Mouse (Mus musculus) myocyte (in vitro differentiated cells): Measurements from ENCODE around the gene Ptgdr2. TPM values are rescaled to one million over a fixed set of nuclear protein-coding genes. Genes with fewer than 3 reads are reported as not detected.

Experiments
- H3K27me3 ChIP-seq: one replicate; pipeline ENCODE4 v1.6.1; 2011; ENCODE audit not compliant: control insufficient read depth, insufficient read depth, insufficient read length
- H3K36me3 ChIP-seq: one replicate; pipeline ENCODE4 v1.6.1; 2011; ENCODE audit not compliant: control insufficient read depth, insufficient read depth
- H3K4me2 ChIP-seq: one replicate; pipeline ENCODE4 v1.6.1; 2011; ENCODE audit warnings: low read depth, control low read depth
- H3K4me3 ChIP-seq: one replicate; pipeline ENCODE4 v1.5.1; 2011; ENCODE audit warnings: mild to moderate bottlenecking, control low read depth, moderate library complexity
- H3K79me2 ChIP-seq: one replicate; pipeline ENCODE4 v1.6.1; 2011; ENCODE audit not compliant: control insufficient read depth, insufficient read depth
- H3ac ChIP-seq: one replicate; pipeline ENCODE4 v1.6.1; 2011; ENCODE audit not compliant: control insufficient read depth, insufficient read length
- CEBPB ChIP-seq: IDR thresholded peaks from 2 replicates; pipeline ENCODE4 v1.6.1; 2011; ENCODE audit warnings: mild to moderate bottlenecking, moderate library complexity; ENCODE audit not compliant: poor library complexity, insufficient read depth, severe bottlenecking
- E2F4 ChIP-seq: IDR thresholded peaks from one replicate; pipeline ENCODE4 v1.6.1; 2011; ENCODE audit warnings: mild to moderate bottlenecking, control low read depth, moderate library complexity; ENCODE audit not compliant: insufficient read depth
- MAX ChIP-seq: IDR thresholded peaks from one replicate; pipeline ENCODE4 v1.6.1; 2011; ENCODE audit warnings: low read depth, mild to moderate bottlenecking, control low read depth
- MYOD1 ChIP-seq, 3 experiments: IDR thresholded peaks; one replicate each; pipeline ENCODE4 v1.6.1; 2011; ENCODE audit warnings: control low read depth in 2 of 3, low read depth in 2 of 3, mild to moderate bottlenecking in 2 of 3, moderate library complexity in 1 of 3; ENCODE audit not compliant: insufficient read length in 2 of 3, control insufficient read depth in 1 of 3
- MYOG ChIP-seq, 3 experiments: IDR thresholded peaks; one replicate each; pipeline ENCODE4 v1.6.1; 2011; ENCODE audit warnings: control low read depth in 2 of 3, low read depth in 2 of 3, mild to moderate bottlenecking in 2 of 3; ENCODE audit not compliant: insufficient read length in 2 of 3, control insufficient read depth in 1 of 3, insufficient read depth in 1 of 3
- POLR2A ChIP-seq: IDR thresholded peaks from one replicate; pipeline ENCODE4 v1.6.1; 2011; ENCODE audit warnings: low read depth, mild to moderate bottlenecking, control low read depth, moderate library complexity; ENCODE audit not compliant: insufficient read length
- POLR2AphosphoS2 ChIP-seq: IDR thresholded peaks from one replicate; pipeline ENCODE4 v1.6.1; 2011; ENCODE audit warnings: low read depth, control low read depth; ENCODE audit not compliant: insufficient read length
- REST ChIP-seq: IDR thresholded peaks from one replicate; pipeline ENCODE4 v1.6.1; 2011; ENCODE audit warnings: mild to moderate bottlenecking, control low read depth, moderate library complexity; ENCODE audit not compliant: insufficient read depth, insufficient read length
- SRF ChIP-seq: IDR thresholded peaks from one replicate; pipeline ENCODE4 v1.6.1; 2011; ENCODE audit warnings: low read depth; ENCODE audit not compliant: control insufficient read depth, insufficient read length
- TCF12 ChIP-seq: IDR thresholded peaks from one replicate; pipeline ENCODE4 v1.6.1; 2011; ENCODE audit warnings: mild to moderate bottlenecking, control low read depth; ENCODE audit not compliant: poor library complexity, insufficient read depth, severe bottlenecking
- TCF3 ChIP-seq: IDR thresholded peaks from one replicate; pipeline ENCODE4 v1.6.1; 2011; ENCODE audit warnings: low read depth, control low read depth; ENCODE audit not compliant: insufficient read length
- USF1 ChIP-seq: IDR thresholded peaks from one replicate; pipeline ENCODE4 v1.6.1; 2011; ENCODE audit warnings: low read depth, mild to moderate bottlenecking, control low read depth, moderate library complexity
- polyA plus RNA-seq: library from polyadenylated mRNA; unstranded; fragments of >200 nt; fragmentation: generic; extraction: Trizol; gene quantifications from one replicate; pipeline ENCODE4 v1.2.1, GENCODE M21; 2012; ENCODE audit warnings: missing spikeins

Gene Ptgdr2
- polyA plus RNA-seq, 1 experiment, result 0.10 TPM

DNA sequence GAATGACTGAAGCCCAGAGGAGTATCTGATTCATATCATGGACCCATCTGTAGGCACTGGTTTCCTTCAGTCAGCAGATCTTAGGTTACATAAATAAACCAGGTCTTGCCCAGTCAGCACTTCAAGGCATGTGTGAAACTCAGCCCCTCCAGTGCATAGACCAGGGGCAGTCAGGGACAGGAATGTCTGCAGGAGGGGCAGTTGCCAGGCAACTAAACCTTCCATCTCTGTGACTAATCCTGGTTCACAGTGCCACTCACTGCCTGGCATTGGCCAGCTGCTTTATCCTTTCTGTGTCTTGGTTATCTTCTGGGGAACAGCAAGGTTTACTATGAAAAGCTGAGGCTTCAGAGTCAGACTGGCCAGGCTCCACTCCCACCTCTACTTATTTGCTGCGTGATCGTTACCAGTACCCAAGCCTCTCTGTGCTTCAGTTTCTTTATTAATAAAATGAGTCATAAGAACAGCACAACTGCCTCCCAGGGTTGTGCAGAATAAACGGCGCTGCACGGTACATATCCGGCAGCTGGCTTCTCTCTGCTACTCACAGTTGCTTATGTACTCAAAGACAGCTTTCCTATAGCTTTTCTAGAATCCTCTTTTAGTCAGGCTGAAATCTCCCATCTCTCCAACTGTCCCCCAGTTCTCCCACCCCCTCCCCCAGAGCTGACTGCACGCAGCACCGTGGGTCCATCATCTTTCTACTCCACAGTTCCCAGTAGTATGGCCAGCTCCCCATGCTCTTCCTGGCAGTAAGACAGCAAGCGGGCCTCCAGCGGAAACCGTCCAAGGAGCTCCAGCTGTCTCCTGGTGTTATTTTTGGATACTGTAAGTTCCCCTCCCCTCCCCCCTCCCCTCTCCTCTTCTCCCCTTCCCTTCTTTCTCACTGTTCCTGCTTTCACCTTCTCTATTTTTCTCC lies 15.3 kb downstream of the Ptgdr2 start:
- Histone ChIP-seq H3K36me3 (no peaks in the 10 kb centered on the region), H3K4me2 (peak overlapping the region; percentile 72), H3ac (no peak overlapping the region), H3K79me2 (peaks cover 14% of the 10 kb centered on the region), H3K4me3 (no peak overlapping the region), H3K27me3 (no peaks in the 10 kb centered on the region)
- TF ChIP-seq MYOG (IDR thresholded peaks at IDR 0.05; ENCODE audit: control insufficient read depth in 1 of 3, insufficient read depth in 1 of 3, insufficient read length in 2 of 3, low read depth in 2 of 3) (peak in 2 of 3 experiments; percentile 80 to 82), E2F4 (no peak), MYOD1 (IDR thresholded peaks at IDR 0.05; ENCODE audit: control insufficient read depth in 1 of 3, insufficient read length in 2 of 3, low read depth in 2 of 3) (peak; percentile 54 to 77 (median 56))

DNA sequence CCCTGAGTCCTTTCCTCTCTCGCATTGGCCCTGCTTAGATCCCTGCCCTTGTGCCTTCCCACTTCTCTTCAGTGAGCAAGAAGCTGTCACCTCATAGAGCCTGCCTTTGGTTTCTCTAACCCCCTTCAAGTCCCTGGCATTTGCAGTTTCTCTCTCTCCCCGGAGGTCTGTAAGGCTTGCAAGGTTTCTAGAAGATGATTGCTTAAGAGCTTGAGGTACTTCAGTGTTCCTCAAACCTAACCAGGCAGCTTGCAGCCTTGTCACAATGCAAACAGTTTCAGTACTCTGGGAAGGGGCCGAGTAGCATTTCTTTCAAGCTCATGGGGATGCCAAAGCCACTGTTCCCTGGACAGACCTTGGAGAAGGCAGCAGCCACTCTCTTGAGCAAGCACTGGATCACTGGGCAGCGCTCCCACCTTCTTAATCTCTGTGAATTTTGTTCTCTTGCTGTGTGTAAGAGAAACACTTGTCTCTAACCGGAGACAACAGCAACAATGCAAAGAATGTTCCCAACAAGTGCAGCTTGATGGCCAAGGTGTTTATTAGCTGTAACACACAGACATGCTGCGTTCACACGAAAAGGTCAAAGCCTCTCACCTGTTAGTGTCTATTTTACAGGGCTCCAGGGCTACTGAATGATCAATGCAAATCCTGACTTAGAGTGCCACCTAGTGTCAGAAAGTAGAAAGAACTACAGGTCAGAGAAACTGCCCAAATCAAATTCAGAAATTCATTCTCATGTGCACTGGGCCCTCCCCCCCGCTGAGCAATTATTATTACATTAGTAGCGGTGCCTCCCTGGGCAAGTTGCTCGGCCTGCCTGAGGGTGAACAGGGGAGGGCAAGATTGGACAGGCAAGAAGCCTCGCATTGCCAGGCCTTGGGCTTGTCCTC lies 22.4 kb downstream of the Ptgdr2 start:
- no peaks in the 10 kb centered on the region for H3K36me3 ChIP-seq
- peak overlapping the region; percentile 21 for H3K4me2 ChIP-seq
- H3K79me2 ChIP-seq, result no peaks in the 10 kb centered on the region
- H3ac ChIP-seq, result no peak overlapping the region
- H3K4me3 ChIP-seq, result no peak overlapping the region
- peaks cover 33% of the 10 kb centered on the region for H3K27me3 ChIP-seq
- TF ChIP-seq POLR2AphosphoS2, result no peak
- no peak for TF ChIP-seq POLR2A
- no peak for TF ChIP-seq TCF3
- TF ChIP-seq SRF, result no peak
- peak in 1 of 3 experiments; percentile 31 for TF ChIP-seq MYOG (IDR thresholded peaks at IDR 0.05; ENCODE audit: control insufficient read depth in 1 of 3, insufficient read depth in 1 of 3, insufficient read length in 2 of 3, low read depth in 2 of 3)
- peak; percentile 91 to 96 (median 93) for TF ChIP-seq MYOD1 (IDR thresholded peaks at IDR 0.05; ENCODE audit: control insufficient read depth in 1 of 3, insufficient read length in 2 of 3, low read depth in 2 of 3)

DNA sequence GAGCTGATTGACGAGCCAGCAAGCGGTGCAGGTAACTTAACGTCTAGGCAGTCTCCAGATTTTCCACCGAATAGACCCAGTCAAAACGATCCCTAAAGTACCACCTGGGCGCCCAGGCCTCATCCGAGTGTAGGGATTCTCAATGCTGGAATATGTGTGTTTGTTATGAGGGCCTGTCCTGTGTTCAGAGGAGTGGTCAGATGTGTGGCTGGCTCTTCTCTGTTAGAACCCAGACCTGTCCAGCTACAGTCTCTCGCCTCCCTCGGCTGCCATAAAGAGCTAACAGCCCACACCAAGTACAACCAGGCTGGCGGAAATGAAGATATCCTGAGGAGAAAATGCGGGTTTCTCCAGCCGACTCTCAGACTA lies 23.0 kb downstream of the Ptgdr2 start:
- H3K36me3 ChIP-seq, result no peaks in the 10 kb centered on the region
- no peak overlapping the region for H3K4me3 ChIP-seq
- TF ChIP-seq TCF12, result no peak
- no peak for TF ChIP-seq USF1
- H3K27me3 ChIP-seq, result peaks cover 39% of the 10 kb centered on the region
- H3ac ChIP-seq, result no peak overlapping the region
- H3K4me2 ChIP-seq, result no peak overlapping the region
- no peaks in the 10 kb centered on the region for H3K79me2 ChIP-seq

DNA sequence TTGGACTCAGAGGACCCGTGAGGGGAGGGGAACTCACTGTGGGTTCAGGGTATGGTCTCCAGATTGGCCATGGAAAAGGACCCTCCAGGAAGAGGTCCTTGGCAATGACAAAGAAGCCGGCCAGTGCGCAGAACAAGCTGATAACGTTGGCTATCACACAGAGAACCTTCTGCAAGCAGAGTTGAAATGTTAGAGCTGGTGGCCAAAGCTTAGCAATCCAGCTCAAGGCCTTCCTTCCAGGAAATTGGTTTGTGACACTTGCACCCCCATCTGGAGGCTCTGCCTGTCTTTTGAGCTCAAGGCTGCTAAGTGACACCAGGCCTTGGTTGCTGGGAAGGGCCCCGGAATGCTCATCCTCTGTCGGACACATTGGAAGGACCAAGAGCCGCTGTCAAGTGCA lies 28.8 kb downstream of the Ptgdr2 start:
- Histone ChIP-seq H3K79me2 (no peaks in the 10 kb centered on the region), H3K4me2 (no peak overlapping the region), H3ac (no peak overlapping the region), H3K4me3 (no peak overlapping the region), H3K27me3 (peaks cover 66% of the 10 kb centered on the region), H3K36me3 (no peaks in the 10 kb centered on the region)
- no peak for TF ChIP-seq USF1
- no peak for TF ChIP-seq POLR2AphosphoS2
- TF ChIP-seq MYOG (IDR thresholded peaks at IDR 0.05; ENCODE audit: control insufficient read depth in 1 of 3, insufficient read depth in 1 of 3, insufficient read length in 2 of 3, low read depth in 2 of 3), result no peak
- TF ChIP-seq TCF12, result no peak
- no peak for TF ChIP-seq SRF
- TF ChIP-seq POLR2A, result no peak
- no peak for TF ChIP-seq MAX
- no peak for TF ChIP-seq MYOD1 (IDR thresholded peaks at IDR 0.05; ENCODE audit: control insufficient read depth in 1 of 3, insufficient read length in 2 of 3, low read depth in 2 of 3)
- TF ChIP-seq E2F4, result no peak
- no peak for TF ChIP-seq CEBPB
- no peak for TF ChIP-seq REST
- TF ChIP-seq TCF3, result no peak

DNA sequence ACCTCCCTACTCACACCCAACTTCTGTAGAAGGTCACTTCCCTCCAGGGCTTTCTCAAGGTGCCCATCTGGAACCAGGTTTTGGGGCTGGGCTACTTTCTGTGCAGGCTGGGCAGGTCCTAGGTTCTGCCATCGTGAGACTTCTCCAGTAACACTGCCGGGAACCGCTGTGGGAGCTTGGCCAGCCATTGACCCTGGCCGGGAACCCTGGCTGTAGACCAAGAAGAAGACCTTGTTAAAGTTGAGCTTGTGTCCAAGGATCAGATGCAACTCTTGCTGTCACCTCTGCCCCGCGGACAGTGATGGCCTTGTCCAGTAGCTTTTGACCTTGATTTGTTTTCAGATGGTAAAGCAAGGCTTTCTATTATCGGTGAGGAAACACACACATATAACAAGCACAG lies 31.6 kb downstream of the Ptgdr2 start:
- Histone ChIP-seq H3K4me3 (no peak overlapping the region), H3K4me2 (no peak overlapping the region), H3K79me2 (no peaks in the 10 kb centered on the region), H3K27me3 (peaks cover 45% of the 10 kb centered on the region), H3ac (no peak overlapping the region), H3K36me3 (no peaks in the 10 kb centered on the region)
- TF ChIP-seq USF1 (no peak), TCF12 (no peak), MAX (no peak), SRF (no peak), MYOG (IDR thresholded peaks at IDR 0.05; ENCODE audit: control insufficient read depth in 1 of 3, insufficient read depth in 1 of 3, insufficient read length in 2 of 3, low read depth in 2 of 3) (no peak), CEBPB (no peak)
